Mouse (Mus musculus) liver, adult 2 months (tissue): ENCODE results near the gene Plpp4. TPM values are rescaled to one million over a fixed set of nuclear protein-coding genes. Genes with fewer than 3 reads are reported as not detected.

ENCODE experiments used
- DNase-seq: peaks from one replicate; pipeline ENCODE4 v3.0.0-alpha.2; 2011; ENCODE audit warnings: low read depth, low spot score; ENCODE audit errors: extremely low read depth
- H3K27ac ChIP-seq: fragments of 200-500 bp; replicated peaks from 2 replicates; pipeline ENCODE4 v1.5.1; 2012; ENCODE audit warnings: low read depth, mild to moderate bottlenecking, control low read depth, inconsistent platforms, low read length; ENCODE audit not compliant: insufficient read depth
- H3K27me3 ChIP-seq: fragments of 200-500 bp; 2 replicates; pipeline ENCODE4 v1.6.1; 2012; ENCODE audit warnings: mild to moderate bottlenecking, moderate library complexity, low read length, inconsistent platforms; ENCODE audit not compliant: control insufficient read depth, insufficient read depth
- H3K36me3 ChIP-seq: fragments of 200-500 bp; 2 replicates; pipeline ENCODE4 v1.6.1; 2012; ENCODE audit warnings: low read length, inconsistent platforms; ENCODE audit not compliant: control insufficient read depth, insufficient read depth
- H3K4me1 ChIP-seq: fragments of 200-500 bp; 2 replicates; pipeline ENCODE4 v1.6.1; 2011; ENCODE audit warnings: low read length; ENCODE audit not compliant: control insufficient read depth, insufficient read depth
- H3K4me3 ChIP-seq: fragments of 200-500 bp; 2 replicates; pipeline ENCODE4 v1.5.1; 2011; ENCODE audit warnings: low read depth, mild to moderate bottlenecking, control low read depth, low read length, moderate library complexity; ENCODE audit not compliant: insufficient read depth
- H3K79me2 ChIP-seq: fragments of 200-500 bp; 2 replicates; pipeline ENCODE4 v1.6.1; 2012; ENCODE audit warnings: inconsistent platforms, mild to moderate bottlenecking, low read length, moderate library complexity; ENCODE audit not compliant: control insufficient read depth, insufficient read depth
- H3K9ac ChIP-seq: fragments of 200-500 bp; 2 replicates; pipeline ENCODE4 v1.6.1; 2012; ENCODE audit warnings: low read depth, mild to moderate bottlenecking, control low read depth, inconsistent platforms, low read length
- CTCF ChIP-seq: fragments of 200-500 bp; IDR thresholded peaks from 2 replicates; pipeline ENCODE4 v1.5.1; 2011; ENCODE audit warnings: low read depth, low read length, control low read depth
- POLR2A ChIP-seq: fragments of 200-500 bp; IDR thresholded peaks from 2 replicates; pipeline ENCODE4 v1.6.1; 2011; ENCODE audit warnings: low read length, control low read depth; ENCODE audit not compliant: insufficient read depth; ENCODE audit errors: extremely low read depth
- WGBS: fragments of 180-500 bp; shearing (Covaris S2); methylation state at CpG from one replicate; pipeline ENCODE4 v1.1.7; 2018; 5-methylcytosine and 5-hydroxymethylcytosine counted together
- polyA plus RNA-seq: library from polyadenylated mRNA; depleted of rRNA; stranded (reverse); fragments of >200 nt; gene quantifications from 2 replicates; pipeline ENCODE4 v1.2.3, GENCODE M21; 2012
- total RNA-seq: library from RNA; depleted of rRNA; stranded (reverse); fragments of >200 nt; gene quantifications from 2 replicates; pipeline ENCODE4 v1.2.3, GENCODE M21; 2014

The Plpp4 gene
- total and polyA plus RNA-seq, 2 experiments, result not detected

DNA sequence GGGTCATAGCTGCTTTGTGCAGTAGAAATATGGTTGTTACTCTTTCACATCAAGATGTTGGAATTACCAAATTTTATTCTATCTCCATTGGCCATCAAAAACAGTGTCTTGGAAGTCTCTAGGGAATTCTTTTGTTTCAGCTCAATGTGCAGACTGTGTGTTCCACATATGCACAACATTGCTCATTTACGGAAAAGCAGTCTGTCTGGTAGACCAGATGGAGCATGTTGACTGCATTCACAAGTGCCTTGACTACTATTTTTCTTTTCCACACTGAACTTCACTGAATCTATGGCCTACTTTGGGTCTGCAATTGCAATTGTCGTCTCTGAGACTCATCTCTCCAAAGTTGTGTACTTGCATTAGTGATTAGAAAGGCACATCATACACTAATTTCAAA is 98.7 kb downstream of the Plpp4 start:
- 75% methylated on average over 2 of the region's 2 CpGs for WGBS
- H3K9ac ChIP-seq, result no peak overlapping the region
- no peaks in the 10 kb centered on the region for H3K79me2 ChIP-seq
- no peaks in the 10 kb centered on the region for H3K36me3 ChIP-seq
- no peaks in the 10 kb centered on the region for H3K4me1 ChIP-seq
- no peak overlapping the region for H3K27ac ChIP-seq
- no peaks in the 10 kb centered on the region for H3K27me3 ChIP-seq
- no peak for TF ChIP-seq CTCF
- no peak for TF ChIP-seq POLR2A
- DNase-seq, result no peak
- no peak overlapping the region for H3K4me3 ChIP-seq

DNA sequence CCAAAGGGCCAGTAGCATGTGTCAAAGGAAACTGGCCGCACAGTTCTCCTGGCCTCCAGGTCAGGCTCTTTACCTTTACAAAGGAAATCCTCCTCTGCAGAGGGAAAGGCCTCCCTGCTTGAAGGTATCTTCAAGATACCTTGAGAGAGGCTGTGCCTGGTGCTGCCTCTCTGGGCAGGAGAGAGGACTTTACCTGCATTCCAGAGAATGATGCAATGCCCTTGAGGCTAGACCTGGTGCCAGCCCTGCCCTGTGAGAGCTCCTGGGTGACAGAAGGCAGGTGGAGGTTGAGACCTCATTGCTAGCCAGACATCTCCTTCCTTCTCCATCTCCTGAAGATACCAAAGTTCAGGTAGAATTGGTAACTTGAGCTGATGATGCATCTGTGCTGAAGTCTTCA is 118.5 kb downstream of the Plpp4 start:
- WGBS, result 90% methylated on average over 1 of the region's 1 CpGs
- DNase-seq, result no peak
- no peaks in the 10 kb centered on the region for H3K27me3 ChIP-seq
- H3K36me3 ChIP-seq, result no peaks in the 10 kb centered on the region
- no peak overlapping the region for H3K27ac ChIP-seq
- no peak overlapping the region for H3K9ac ChIP-seq
- TF ChIP-seq CTCF (no peak), POLR2A (no peak)
- H3K79me2 ChIP-seq, result no peaks in the 10 kb centered on the region
- H3K4me1 ChIP-seq, result no peaks in the 10 kb centered on the region
- no peak overlapping the region for H3K4me3 ChIP-seq

DNA sequence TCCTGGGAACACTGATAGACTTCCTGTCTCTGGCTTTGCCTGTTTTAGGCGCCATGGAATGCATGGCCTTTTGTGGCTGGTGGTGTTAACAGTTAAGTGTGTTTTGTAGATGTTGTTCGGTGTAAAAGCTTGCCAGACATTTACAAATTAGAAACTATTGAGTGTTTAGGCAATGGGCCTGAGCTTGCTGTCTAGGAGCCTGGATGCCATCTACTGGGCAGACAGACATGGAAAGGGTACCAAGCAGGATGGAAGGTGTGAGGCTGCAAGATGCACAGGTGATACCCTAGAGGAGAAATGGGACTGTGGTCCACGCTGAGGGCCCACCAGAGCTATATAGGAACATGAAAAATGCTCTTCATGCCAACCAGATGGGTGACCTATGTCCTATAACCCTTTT is 128.3 kb downstream of the Plpp4 start:
- no peaks in the 10 kb centered on the region for H3K79me2 ChIP-seq
- no peak overlapping the region for H3K9ac ChIP-seq
- H3K27ac ChIP-seq, result no peak overlapping the region
- no peaks in the 10 kb centered on the region for H3K36me3 ChIP-seq
- DNase-seq, result no peak
- WGBS, result 54% methylated on average over 3 of the region's 3 CpGs
- no peak overlapping the region for H3K4me3 ChIP-seq
- no peaks in the 10 kb centered on the region for H3K4me1 ChIP-seq
- no peak for TF ChIP-seq POLR2A
- no peak for TF ChIP-seq CTCF
- no peaks in the 10 kb centered on the region for H3K27me3 ChIP-seq

DNA sequence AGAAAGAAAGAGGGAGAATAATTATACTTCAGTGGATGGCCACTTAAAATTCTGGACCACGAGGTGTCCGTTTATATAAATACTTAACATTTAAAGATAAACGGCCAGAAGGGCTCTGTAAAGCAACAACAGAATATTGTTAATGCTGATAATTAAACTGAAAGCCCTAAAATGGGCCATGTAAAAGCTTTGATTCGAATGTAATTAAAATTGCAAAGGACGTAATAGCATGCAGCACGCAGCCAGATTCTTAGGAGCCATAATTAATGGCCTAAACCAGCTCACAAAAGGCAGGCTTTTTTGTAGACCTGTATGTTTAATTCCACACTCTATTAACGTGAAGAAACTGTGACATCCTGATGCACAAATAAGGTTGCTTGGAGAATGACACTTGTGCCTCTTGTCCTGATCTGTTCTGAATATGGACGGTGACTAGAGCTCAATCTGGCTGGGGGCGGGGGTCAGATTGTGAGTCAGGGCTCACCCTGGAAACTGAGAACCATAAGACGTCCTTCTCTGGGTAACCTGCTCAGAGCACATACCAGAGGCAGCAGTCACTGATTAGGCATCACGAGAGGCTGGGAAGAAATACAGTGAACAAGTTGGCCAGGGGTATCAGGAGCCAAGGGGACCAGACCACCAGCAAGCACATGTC is 136.1 kb downstream of the Plpp4 start:
- Histone ChIP-seq H3K79me2 (no peaks in the 10 kb centered on the region), H3K27ac (no peak overlapping the region), H3K9ac (no peak overlapping the region), H3K27me3 (no peaks in the 10 kb centered on the region), H3K36me3 (no peaks in the 10 kb centered on the region), H3K4me3 (no peak overlapping the region), H3K4me1 (no peaks in the 10 kb centered on the region)
- no peak for DNase-seq
- WGBS, result 77% methylated on average over 11 of the region's 11 CpGs
- TF ChIP-seq POLR2A (no peak), CTCF (no peak)

DNA sequence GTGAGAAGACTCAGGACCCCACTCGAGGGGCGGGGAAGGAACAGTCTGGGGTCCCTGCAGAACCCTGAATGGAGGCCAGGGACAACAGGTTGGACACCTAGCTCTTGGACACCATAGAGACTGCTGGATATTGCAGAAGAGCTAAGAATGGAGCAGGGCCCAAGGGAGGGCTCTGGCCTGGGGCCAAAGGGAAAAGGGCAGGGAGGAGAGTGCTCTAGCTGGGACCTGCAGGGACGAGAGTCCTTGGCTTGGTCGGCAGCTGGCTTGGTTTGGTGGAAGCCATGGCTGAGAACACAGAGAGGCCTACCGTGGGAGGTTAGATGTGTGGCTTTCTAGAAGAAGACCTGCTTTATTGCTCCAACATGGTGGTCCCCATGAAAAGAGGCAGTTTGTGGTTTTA is 139.7 kb downstream of the Plpp4 start:
- H3K36me3 ChIP-seq, result no peaks in the 10 kb centered on the region
- no peak overlapping the region for H3K4me3 ChIP-seq
- no peaks in the 10 kb centered on the region for H3K79me2 ChIP-seq
- no peak overlapping the region for H3K27ac ChIP-seq
- no peaks in the 10 kb centered on the region for H3K27me3 ChIP-seq
- WGBS, result 75% methylated on average over 5 of the region's 5 CpGs
- no peak for DNase-seq
- H3K9ac ChIP-seq, result no peak overlapping the region
- no peak for TF ChIP-seq CTCF
- no peak for TF ChIP-seq POLR2A
- H3K4me1 ChIP-seq, result no peaks in the 10 kb centered on the region

DNA sequence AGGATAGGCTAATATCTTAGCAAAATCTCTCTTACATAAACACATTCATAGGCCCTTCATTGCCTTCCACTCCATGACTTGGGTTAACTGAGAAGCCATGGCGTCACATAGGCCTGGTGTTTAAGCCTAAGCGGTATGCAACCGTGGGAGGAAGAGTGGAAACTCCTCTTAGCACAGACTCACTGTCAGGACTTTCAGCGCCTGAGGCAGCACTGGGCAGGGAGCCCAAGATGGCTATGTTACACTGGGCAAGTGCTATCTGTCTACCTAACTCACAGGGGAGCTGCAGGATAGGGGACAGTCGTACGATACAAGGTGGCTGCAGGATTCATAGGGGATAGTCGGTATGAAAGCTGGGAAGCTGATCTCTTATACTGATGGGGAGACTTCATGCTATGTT is 142.2 kb downstream of the Plpp4 start:
- DNase-seq, result no peak
- 81% methylated on average over 7 of the region's 7 CpGs for WGBS
- H3K36me3 ChIP-seq, result no peaks in the 10 kb centered on the region
- H3K4me3 ChIP-seq, result no peak overlapping the region
- H3K9ac ChIP-seq, result no peak overlapping the region
- H3K27me3 ChIP-seq, result no peaks in the 10 kb centered on the region
- H3K79me2 ChIP-seq, result no peaks in the 10 kb centered on the region
- no peaks in the 10 kb centered on the region for H3K4me1 ChIP-seq
- no peak overlapping the region for H3K27ac ChIP-seq
- TF ChIP-seq POLR2A (no peak), CTCF (no peak)
